22 mouse cellular contexts compared by ENCODE assay signal in genomic region chr9:65289988-65290387, GRCm38 (mm10). TPM values are rescaled to one million over a fixed set of nuclear protein-coding genes. Genes with fewer than 3 reads are reported as not detected.
DNase-seq lines count a peak whose midpoint lies in the region; ATAC-seq and TF ChIP-seq lines count a peak whose summit lies in the region.
"Had no signal": no experiment of that assay in that cellular context is flagged by ENCODE, and none has a peak within 500 bp of the region (broad histone marks: within the 10 kb centered on the region; RNA-seq: fewer than 3 reads in every experiment).

No protein-coding gene starts in this region.

- 60% methylated on average over 4 of the region's 4 CpGs for WGBS in kidney, adult 2 months
- WGBS in kidney, embryonic 14.5 days, result 93% methylated on average over 4 of the region's 4 CpGs
- 82% methylated on average over 4 of the region's 4 CpGs for WGBS in intestine, postnatal 0 days

- DNase-seq in adrenal gland, postnatal 10 days, result peak; percentile 65
- no peak for DNase-seq in adrenal gland, adult 18-20 months (ENCODE audit: low spot score in 2 of 2)
- DNase-seq in kidney, adult 2 months, result peak; percentile 92
- peak; percentile 97 for DNase-seq in adipocyte (ENCODE audit: low spot score)
- DNase-seq in kidney, postnatal 10 days, result peak; percentile 69
- no peak for DNase-seq in T-cell, adult 2 months (ENCODE audit: low spot score)
- DNase-seq: adrenal gland, adult 2 months; B cell, adult 2 months; cerebellum, adult 18-20 months; cerebellum, adult 9-11 months; forebrain, postnatal 0 days; gastrocnemius, postnatal 14 days had no signal

- TF ChIP-seq POLR2A in kidney, adult 2 months (IDR thresholded peaks at IDR 0.05; ENCODE audit: low read depth, low read length), result no peak

- ATAC-seq in kidney, embryonic 14.5 days (ENCODE audit: low FRiP score, low TSS enrichment), result no peak
- ATAC-seq in intestine, postnatal 0 days, result no peak
- ATAC-seq: CD4-positive, CD25-positive, alpha-beta regulatory T cell, adult 4 months; forebrain, embryonic 13.5 days; forebrain, postnatal 0 days had no signal

- TF ChIP-seq CTCF in kidney, adult 2 months (conservative IDR thresholded peaks at IDR 0.05; ENCODE audit: insufficient read depth, insufficient read length, low read depth, low read length), result no peak
- no peak for TF ChIP-seq CTCF in intestine, postnatal 0 days (IDR thresholded peaks at IDR 0.05; ENCODE audit: low read depth)

- no peak overlapping the region for H3K9ac ChIP-seq in kidney, embryonic 14.5 days (ENCODE audit: low read depth, low read length)
- no peak overlapping the region for H3K9ac ChIP-seq in intestine, postnatal 0 days (ENCODE audit: low read depth, low read length)
- H3K9ac ChIP-seq: forebrain, embryonic 13.5 days; forebrain, postnatal 0 days; heart, embryonic 12.5 days; hindbrain, embryonic 15.5 days had no signal

- H3K4me1 ChIP-seq in kidney, adult 2 months (ENCODE audit: control insufficient read depth, insufficient read depth, low read length), result peaks cover 21% of the 10 kb centered on the region; the same call in 1 of the 2 replicates
- no peaks in the 10 kb centered on the region for H3K4me1 ChIP-seq in kidney, embryonic 14.5 days (ENCODE audit: control insufficient read depth, insufficient read depth, low read length)
- H3K4me1 ChIP-seq in intestine, postnatal 0 days (replicated peaks; ENCODE audit: control insufficient read depth, insufficient read depth, low read length), result no peaks in the 10 kb centered on the region

- no peaks in the 10 kb centered on the region for H3K36me3 ChIP-seq in kidney, adult 2 months (ENCODE audit: control insufficient read depth, insufficient read depth, low read length)
- H3K36me3 ChIP-seq in kidney, embryonic 14.5 days (ENCODE audit: control insufficient read depth, insufficient read depth, low read length), result no peaks in the 10 kb centered on the region
- H3K36me3 ChIP-seq in intestine, postnatal 0 days (ENCODE audit: control insufficient read depth, insufficient read depth), result no peaks in the 10 kb centered on the region
- H3K36me3 ChIP-seq: embryonic facial prominence, embryonic 10.5 days; heart, embryonic 12.5 days; hindbrain, embryonic 10.5 days; hindbrain, embryonic 15.5 days had no signal

- no peak overlapping the region for H3K4me2 ChIP-seq in kidney, embryonic 14.5 days (replicated peaks; ENCODE audit: low read depth, low read length)
- H3K4me2 ChIP-seq in intestine, postnatal 0 days (replicated peaks; ENCODE audit: low read depth), result no peak overlapping the region
- H3K4me2 ChIP-seq: forebrain, embryonic 13.5 days; heart, embryonic 12.5 days; hindbrain, embryonic 15.5 days had no signal

- H3K9me3 ChIP-seq in kidney, embryonic 14.5 days (ENCODE audit: control insufficient read depth, low read length), result no peaks in the 10 kb centered on the region
- H3K9me3 ChIP-seq in intestine, postnatal 0 days (ENCODE audit: control insufficient read depth), result no peaks in the 10 kb centered on the region
- H3K9me3 ChIP-seq: embryonic facial prominence, embryonic 10.5 days; forebrain, embryonic 13.5 days; heart, embryonic 12.5 days; hindbrain, embryonic 10.5 days; hindbrain, embryonic 15.5 days had no signal

- H3K27ac ChIP-seq in kidney, adult 2 months (ENCODE audit: insufficient read depth, low read depth, low read length), result peak overlapping the region; percentile 98
- H3K27ac ChIP-seq in kidney, embryonic 14.5 days (ENCODE audit: low read depth, low read length), result no peak overlapping the region
- no peak overlapping the region for H3K27ac ChIP-seq in intestine, postnatal 0 days (ENCODE audit: low read depth, low read length)
- H3K27ac ChIP-seq: embryonic facial prominence, embryonic 10.5 days; forebrain, embryonic 13.5 days; hindbrain, embryonic 10.5 days; hindbrain, embryonic 15.5 days had no signal

- H3K27me3 ChIP-seq in kidney, adult 2 months (replicated peaks; ENCODE audit: control insufficient read depth, insufficient read depth, low read length), result no peaks in the 10 kb centered on the region
- no peaks in the 10 kb centered on the region for H3K27me3 ChIP-seq in kidney, embryonic 14.5 days (ENCODE audit: control insufficient read depth, insufficient read depth, low read length)
- no peaks in the 10 kb centered on the region for H3K27me3 ChIP-seq in intestine, postnatal 0 days (replicated peaks; ENCODE audit: control insufficient read depth, insufficient read depth, low read length)
- H3K27me3 ChIP-seq: heart, embryonic 12.5 days; hindbrain, embryonic 15.5 days had no signal

- H3K4me3 ChIP-seq in kidney, adult 2 months (ENCODE audit: insufficient read depth, low read depth, low read length), result no peak overlapping the region
- no peak overlapping the region for H3K4me3 ChIP-seq in kidney, embryonic 14.5 days (ENCODE audit: low read length)
- no peak overlapping the region for H3K4me3 ChIP-seq in intestine, postnatal 0 days (ENCODE audit: low read depth, low read length)
- H3K4me3 ChIP-seq: embryonic facial prominence, embryonic 10.5 days; forebrain, embryonic 13.5 days; heart, embryonic 12.5 days; hindbrain, embryonic 10.5 days; hindbrain, embryonic 15.5 days had no signal

RNA-seq across cellular contexts. Expression of gene Clpx, which starts 4.1 kb away (rescaled TPM):
- 100 to 1,000 TPM; 144 to 173 TPM for total RNA-seq in adrenal gland, postnatal 10 days (2021)
- 10 to 100 TPM; 66.7 to 75.1 TPM for total RNA-seq in adrenal gland, adult 18-20 months (2021)
- polyA plus RNA-seq in kidney, adult 2 months (2012; rRNA removed), result 24.4 and 25.8 TPM in 2 replicates
- 38.9 and 51.1 TPM in 2 replicates for polyA plus RNA-seq in kidney, embryonic 14.5 days (2014; fragmentation: Nextera tagmentation; extraction: Ambion mirVana)
- 28.2 and 30.5 TPM in 2 replicates for polyA plus RNA-seq in intestine, postnatal 0 days (2015; fragmentation: Nextera tagmentation; extraction: Ambion mirVana)

RNA-seq across cellular contexts. Expression of gene Cilp, which starts 25.0 kb away (rescaled TPM):
- 10 to 100 TPM in 1 of 2 experiments, 1 to 10 TPM in 1; 8.6 to 10.9 TPM for total RNA-seq in adrenal gland, postnatal 10 days (2021)
- total RNA-seq in adrenal gland, adult 18-20 months (2021), result 1 to 10 TPM; 3.1 to 5.9 TPM
- polyA plus RNA-seq in kidney, adult 2 months (2012; rRNA removed), result 1.1 and 1.4 TPM in 2 replicates
- 0.40 and 0.64 TPM in 2 replicates for polyA plus RNA-seq in kidney, embryonic 14.5 days (2014; fragmentation: Nextera tagmentation; extraction: Ambion mirVana)
- polyA plus RNA-seq in intestine, postnatal 0 days (2015; fragmentation: Nextera tagmentation; extraction: Ambion mirVana), result 0.43 TPM in 2 replicates
- total RNA-seq: granulocyte monocyte progenitor cell, adult 5-6 weeks had no signal
- polyA plus RNA-seq: CD4-positive, CD25-positive, alpha-beta regulatory T cell, adult 4 months; G1E; heart, embryonic 12.5 days had no signal

RNA-seq across cellular contexts. Expression of gene Pdcd7, which starts 55.9 kb away (rescaled TPM):
- total RNA-seq in adrenal gland, postnatal 10 days (2021), result 10 to 100 TPM; 13.6 to 17.1 TPM
- 10 to 100 TPM; 18.0 to 18.6 TPM for total RNA-seq in adrenal gland, adult 18-20 months (2021)
- 6.0 and 6.1 TPM in 2 replicates for polyA plus RNA-seq in kidney, adult 2 months (2012; rRNA removed)
- polyA plus RNA-seq in kidney, embryonic 14.5 days (2014; fragmentation: Nextera tagmentation; extraction: Ambion mirVana), result 15.0 and 15.2 TPM in 2 replicates
- polyA plus RNA-seq in intestine, postnatal 0 days (2015; fragmentation: Nextera tagmentation; extraction: Ambion mirVana), result 6.5 and 7.7 TPM in 2 replicates

Comparison
In these comparisons a context has a peak if more than half of its experiments do, and no peak if none do; other contexts are left out.
1. DNase-seq: peak in adrenal gland, postnatal 10 days (single experiment), kidney, adult 2 months (single experiment), adipocyte (single experiment) and kidney, postnatal 10 days (single experiment); none in adrenal gland, adult 18-20 months (0 of 2) and T-cell, adult 2 months (single experiment).